Mouse (Mus musculus) cerebellum, postnatal 4 days (tissue): ENCODE results near the gene Stard7.
"Not testable (repeated sequence)": the region's sequence is repeated elsewhere in the genome, so short reads cannot be mapped to it uniquely, and the experiment has no call there.

ENCODE experiments used
- DNase-seq, 2 experiments: peaks; one replicate each; pipeline ENCODE4 v3.0.0; 2022; ENCODE audit warnings: low spot score in 2 of 2, mixed read lengths in 1 of 2

Stard7 gene

DNA sequence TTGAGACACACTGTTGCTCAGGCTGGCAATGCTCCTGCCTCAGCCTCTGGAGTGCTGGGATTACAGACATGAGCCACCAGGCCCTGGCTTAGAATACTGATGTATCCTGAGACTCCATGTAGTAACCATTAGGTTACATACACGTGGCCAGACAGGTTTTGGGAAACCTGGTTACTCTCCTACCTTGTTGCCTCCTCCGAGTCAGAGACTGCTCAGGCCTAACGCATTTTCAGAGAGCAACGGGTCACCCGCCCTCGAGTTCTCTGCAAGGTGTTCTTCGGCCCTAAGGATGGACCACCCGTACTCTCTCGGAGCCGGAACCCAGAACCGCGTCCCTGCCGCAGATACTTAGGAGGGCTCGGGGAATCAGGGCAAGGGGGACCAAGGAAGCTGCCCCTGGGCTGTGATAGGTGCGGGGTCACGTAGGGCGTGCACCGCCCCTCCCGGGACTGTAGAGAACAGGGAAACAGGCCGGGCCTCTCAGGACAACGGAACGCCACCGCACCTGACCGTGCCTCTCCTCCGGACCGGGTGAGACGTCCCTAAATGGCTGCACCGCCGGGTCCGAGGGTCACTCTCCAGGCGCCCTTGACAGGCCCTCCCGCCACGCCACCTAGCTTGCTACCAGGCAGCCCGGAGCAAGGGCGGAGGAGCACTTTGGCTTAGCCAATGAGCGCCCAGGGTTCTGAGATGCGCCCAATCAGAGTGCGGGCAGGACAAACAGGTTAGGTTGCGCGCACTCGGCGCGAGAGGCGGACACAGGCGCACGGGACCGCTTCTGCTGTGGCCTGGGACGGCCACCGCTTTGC, at the start of gene Stard7:
Stard7 (plus strand) TSS at position 728 of the 809 bp plus-strand sequence.
- DNase-seq: peak; percentile 91 to 93

DNA sequence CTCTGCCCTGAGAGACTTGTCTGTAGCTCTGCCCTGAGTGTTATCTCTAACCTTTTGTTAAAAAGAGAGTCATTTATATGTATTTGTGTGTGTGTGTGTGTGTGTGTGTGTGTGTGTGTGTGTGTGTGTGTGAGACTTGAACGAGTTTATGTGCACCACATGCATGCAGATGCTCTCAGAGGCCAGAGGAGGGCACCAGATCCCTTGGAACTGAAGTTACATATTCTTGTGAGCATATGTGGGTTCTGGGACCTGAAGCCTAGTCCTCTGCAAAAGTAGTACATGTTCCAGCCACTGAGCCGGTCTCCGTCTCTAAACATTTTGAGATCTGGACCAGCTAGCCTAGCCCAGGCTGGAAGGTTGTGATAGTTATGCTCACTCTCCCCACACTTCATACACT, 44.8 kb upstream of the Stard7 start:
- no peak for DNase-seq

DNA sequence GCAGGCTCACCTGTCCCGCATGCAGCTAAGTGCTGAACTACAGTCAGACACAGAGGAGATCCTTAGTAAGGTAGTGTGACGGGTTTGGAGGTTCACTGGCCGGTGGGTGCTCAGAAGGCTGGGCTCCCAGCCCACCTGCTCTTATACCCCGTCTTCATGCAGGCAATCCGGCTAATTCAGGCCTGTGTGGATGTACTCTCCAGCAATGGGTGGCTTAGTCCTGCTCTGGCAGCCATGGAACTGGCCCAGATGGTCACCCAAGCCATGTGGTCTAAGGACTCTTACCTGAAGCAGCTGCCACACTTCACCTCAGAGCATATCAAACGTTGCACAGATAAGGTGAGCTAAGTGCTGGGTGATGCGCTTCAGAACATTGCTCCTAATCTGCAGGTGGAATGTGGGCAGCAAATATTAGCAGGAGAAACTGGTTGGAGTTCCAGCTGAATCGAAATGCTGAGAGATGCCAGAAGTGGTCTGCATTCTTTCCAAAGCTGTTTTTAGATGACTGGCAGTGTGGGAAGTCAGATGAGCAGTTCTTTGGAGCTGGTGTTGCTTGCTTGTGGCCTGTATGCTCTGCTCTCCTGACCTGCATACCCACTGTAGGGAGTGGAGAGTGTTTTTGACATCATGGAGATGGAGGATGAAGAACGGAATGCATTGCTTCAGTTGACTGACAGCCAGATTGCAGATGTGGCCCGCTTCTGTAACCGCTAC, 32.0 kb upstream of the Stard7 start:
- no peak for DNase-seq

DNA sequence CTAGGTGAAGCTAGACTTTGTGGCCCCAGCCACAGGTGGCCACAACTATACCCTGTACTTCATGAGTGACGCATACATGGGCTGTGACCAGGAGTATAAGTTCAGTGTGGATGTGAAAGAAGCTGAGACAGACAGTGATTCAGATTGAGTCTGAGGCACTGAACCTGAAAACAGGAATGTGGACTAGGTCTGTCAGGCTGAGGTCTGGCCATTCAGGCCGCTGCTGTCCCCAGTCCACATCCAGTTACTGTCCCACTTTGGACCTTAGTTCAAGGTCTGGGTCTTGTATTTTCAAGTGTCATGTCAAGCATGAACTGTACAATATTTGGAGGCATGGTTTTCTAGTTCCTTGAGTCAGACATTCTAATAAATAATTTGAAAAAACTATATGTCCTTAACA, 30.0 kb upstream of the Stard7 start:
- DNase-seq: no peak

GRCm38 (mm10) chr2:127247592-127248333, 22.3 kb upstream of the Stard7 start, which contains the start of the genes Ciao1 and Tmem127:
TSS of gene Ciao1 (minus strand) at chr2:127247816.
TSS of gene Tmem127 (plus strand) at chr2:127247908.
- DNase-seq: peak; percentile 89 to 96

DNA sequence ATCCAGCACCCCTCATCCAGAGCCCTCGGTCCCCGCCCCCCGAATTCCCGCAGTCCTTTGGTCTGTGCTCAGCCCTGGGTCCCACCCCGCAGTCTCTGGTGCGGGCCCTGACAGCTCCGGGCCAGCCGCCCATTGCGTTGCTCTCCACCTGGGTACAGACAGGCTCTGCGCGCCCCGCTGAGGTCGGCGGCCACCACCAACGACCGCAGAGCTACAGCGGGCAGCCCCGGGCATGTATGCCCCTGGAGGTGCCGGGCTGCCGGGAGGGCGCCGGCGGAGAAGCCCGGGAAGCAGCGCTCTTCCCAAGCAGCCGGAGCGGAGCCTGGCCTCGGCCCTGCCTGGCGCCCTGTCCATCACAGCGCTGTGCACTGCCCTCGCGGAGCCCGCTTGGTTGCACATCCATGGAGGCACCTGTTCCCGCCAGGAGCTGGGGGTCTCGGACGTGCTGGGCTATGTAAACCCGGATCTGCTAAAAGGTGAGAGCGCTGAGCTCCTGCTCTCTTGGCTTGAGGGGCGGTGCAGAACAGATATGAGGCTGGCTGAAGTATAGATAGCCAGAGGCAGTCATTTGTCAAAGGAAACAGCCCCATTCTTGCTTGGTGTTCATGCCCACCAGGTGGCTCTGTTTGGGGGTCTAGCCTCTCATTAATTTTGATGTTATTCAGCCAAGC, 21.5 kb upstream of the Stard7 start:
- DNase-seq: peak in 1 of 2 experiments; percentile 52

DNA sequence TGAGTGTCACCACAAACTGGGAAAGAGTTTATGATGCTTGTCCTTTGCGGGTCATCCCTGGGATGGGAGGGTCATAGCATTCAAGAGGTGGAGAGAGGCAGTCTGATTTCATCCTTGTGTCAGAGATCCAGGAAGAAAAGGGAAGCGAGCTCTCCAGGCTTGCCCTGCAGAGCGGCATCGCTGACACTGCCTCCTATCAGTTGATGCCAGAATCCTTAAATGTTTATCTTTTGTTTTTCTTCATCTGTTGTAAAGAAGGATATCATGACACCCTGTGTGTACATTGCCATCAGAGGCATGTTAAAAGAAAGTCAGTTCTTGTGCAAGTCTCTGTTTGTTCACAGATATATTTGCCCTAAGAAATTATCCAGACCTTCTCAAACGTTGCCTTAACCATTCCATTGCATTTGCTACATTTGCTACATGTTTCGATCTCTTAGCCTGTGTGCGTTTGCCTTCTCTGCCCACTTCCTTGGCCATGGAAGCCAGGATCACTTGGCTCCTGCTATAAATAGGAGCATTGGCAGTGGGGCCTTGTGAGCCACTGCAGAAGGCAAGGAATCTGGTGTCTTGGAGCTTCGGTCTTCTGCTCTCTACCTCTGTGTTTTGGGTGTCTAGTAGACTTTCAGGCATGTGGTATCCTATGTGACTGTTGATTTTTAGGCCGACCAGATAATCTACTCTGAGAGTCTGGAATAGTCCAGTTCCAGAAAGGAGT, 19.6 kb upstream of the Stard7 start:
- DNase-seq: no peak

GRCm38 (mm10) chr2:127251457-127251856, 18.6 kb upstream of the Stard7 start:
- DNase-seq: no peak

DNA sequence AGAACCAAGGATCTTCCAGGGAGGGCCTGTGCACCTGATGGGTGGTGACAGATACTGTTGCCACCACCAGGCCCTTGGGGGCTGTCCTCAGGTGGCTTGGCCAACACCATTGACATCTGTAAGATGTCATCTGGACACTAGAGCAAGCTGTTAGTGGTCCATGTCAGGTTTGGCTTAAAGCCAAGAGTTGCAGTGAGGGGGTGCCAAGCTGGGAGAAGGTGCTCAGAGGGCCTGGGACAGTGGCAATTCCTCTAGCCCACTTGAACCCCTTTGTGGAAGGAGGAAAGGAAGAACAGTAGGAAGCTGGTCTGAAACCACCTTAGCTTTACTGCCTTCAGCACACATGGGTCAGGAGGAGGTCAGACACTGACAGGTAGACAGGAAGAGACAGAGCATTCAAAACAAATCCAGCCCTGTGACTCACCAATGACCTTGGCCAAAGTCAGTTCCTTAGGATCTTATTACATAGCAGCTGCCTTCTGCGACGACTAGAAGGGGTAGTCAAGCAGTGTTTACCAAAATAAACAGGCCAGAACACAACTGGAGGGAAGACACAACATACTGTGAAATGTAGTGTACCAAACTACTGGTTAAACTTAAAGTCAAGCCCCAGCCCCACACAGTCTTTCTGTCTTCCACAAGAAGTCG, 18.0 kb upstream of the Stard7 start:
- no peak for DNase-seq

- DNase-seq: no peak
Observed at GRCm38 (mm10) chr2:127252787-127253186, 17.2 kb upstream of the Stard7 start.

- DNase-seq: no peak
Observed at GRCm38 (mm10) chr2:127254604-127255134, 15.3 kb upstream of the Stard7 start.

DNA sequence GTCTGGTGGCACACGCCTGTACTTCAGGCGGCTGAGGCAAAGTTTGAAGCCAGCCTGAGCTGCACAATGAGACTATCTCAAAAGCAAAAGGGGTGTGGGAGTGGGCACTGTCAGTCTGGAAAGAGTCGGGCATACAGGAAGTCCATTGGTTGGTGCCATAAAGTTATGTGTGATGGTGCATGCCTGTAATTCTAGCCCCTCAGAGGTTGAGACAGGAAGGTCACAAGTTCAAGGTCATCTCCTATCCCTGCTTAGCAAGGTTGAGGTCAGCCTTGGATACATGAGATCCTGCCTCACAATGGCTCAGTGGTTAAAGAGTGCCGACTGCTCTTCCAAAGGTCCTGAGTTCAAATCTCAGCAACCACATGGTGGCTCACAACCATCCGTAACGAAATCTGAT, 14.7 kb upstream of the Stard7 start:
- DNase-seq: no peak

GRCm38 (mm10) chr2:127259340-127259739, 10.7 kb upstream of the Stard7 start:
- no peak for DNase-seq

GRCm38 (mm10) chr2:127262480-127262879, 7.5 kb upstream of the Stard7 start:
- no peak for DNase-seq

GRCm38 (mm10) chr2:127267854-127268253, 2.2 kb upstream of the Stard7 start:
- DNase-seq: no peak

DNA sequence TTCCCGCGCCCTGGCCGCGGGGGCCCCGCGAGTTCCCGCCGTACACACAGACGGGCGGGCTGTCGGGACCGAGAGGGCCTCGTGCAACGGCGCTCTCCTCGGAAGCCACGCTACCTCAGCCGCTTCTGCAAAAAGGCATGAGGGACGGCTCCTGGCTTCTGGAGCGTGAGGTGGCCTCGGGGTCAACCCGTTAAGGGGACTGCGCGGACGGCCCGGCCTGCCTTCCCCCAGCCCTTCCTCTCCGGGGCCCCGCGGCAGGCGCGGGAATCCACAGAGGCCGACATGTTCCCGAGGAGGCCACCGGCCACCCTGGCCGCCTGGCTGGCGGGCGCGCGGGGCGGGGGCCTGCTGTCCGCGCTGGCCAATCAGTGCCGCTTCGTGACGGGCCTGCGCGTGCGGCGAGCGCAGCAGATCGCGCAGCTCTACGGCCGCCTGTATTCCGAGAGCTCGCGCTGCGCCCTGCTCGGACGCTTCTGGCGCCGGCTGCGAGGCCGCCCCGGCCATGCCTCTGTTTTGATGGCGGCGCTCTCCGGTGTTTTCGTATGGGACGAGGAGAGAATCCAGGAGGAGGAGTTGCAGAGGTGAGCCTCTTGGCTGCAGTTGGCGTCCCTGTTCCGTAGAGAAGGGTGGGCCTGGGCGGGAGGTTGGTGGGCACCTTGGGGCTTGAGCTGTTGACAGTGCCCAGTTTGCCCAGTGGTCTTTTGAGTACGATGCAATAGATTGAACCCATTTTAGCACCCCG, 453 bp downstream of the Stard7 start:
- DNase-seq: peak; percentile 65 to 83

DNA sequence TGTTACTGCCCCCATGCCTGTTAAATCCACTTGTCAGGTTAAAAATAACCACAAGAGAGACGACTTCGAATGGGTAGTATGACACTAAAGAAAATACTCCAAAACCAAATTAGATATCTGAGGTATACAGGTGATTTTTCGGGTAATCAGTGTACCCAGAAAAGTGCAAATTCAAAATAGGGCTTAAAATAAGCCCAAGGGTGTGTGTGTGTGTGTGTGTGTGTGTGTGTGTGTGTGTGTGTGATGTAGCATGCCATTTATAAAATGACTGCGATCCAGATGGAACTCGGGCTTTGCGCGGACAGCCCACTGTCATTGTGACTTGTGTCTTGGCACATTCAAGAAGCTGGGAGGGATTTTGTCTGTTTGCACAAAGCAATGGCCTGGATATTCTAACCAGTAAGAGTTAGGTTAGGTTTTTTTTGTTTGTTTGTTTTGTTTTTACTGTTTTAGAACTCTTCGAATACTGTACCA, 1.1 kb downstream of the Stard7 start:
- no peak for DNase-seq

DNA sequence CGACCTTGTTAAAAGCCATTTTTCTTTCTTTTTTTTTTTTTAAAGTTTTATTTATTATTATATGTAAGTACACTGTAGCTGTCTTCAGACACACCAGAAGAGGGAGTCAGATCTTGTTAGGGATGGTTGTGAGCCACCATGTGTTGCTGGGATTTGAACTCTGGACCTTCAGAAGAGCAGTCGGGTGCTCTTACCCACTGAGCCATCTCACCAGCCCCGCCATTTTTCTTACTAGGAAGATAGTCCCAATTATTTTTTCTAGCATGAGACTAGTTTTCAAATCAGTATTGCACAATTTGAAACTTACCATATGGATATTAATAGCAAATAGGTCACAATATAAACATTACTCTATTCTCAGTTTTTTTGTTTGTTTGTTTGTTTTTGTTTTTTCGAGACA, 2.0 kb downstream of the Stard7 start:
- DNase-seq: not testable (repeated sequence)

GRCm38 (mm10) chr2:127272806-127273205, 2.8 kb downstream of the Stard7 start:
- no peak for DNase-seq
